Mouse (Mus musculus): ENCODE measurements around the gene Trip6. TPM values are rescaled to one million over a fixed set of nuclear protein-coding genes. Genes with fewer than 3 reads are reported as not detected.
A peak's percentile ranks its signal among the peaks of the same experiment; 100 is the strongest.

The Trip6 gene
- polyA plus RNA-seq, 1 experiment from 2014 or later, result 63.9 TPM

DNA sequence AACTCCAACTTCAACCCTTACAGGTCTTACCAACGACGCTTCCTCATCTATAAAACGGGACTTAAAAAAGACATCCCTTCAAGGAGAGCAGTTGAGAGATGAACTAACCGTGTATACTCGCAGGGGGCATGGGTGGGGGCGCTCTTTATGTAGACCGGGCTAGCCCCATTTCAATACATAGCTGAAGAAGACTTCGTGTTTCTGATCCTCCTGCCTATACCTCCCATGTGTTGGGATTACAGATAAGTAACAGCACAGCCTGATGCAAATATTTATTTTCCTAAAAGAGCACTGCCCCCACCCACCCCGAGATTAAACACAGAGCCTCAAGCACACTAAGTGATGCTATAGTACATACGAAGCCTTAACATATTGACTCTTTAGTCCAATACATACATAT is 20.1 kb upstream of the Trip6 start:
- peaks cover 25% of the 10 kb centered on the region for H3K4me1 ChIP-seq (replicated peaks)
- no peaks in the 10 kb centered on the region for H3K36me3 ChIP-seq
- H3K9ac ChIP-seq, result peak overlapping the region; percentile 77; the same call in 1 of the 2 replicates
- H3K4me3 ChIP-seq (replicated peaks), result peak overlapping the region; percentile 67
- peak overlapping the region; percentile 96 for H3K4me2 ChIP-seq (replicated peaks)
- no peaks in the 10 kb centered on the region for H3K9me3 ChIP-seq
- H3K27me3 ChIP-seq (replicated peaks), result no peaks in the 10 kb centered on the region
- ATAC-seq, result no peak
- WGBS, result 44% methylated on average over 10 of the region's 10 CpGs
- 0 out of 2 replicates have a peak overlapping the region, but pooled peaks have one; percentile 75 for H3K27ac ChIP-seq

GRCm38 (mm10) chr5:137333512-137334174 is 19.4 kb upstream of the Trip6 start, which contains the start of gene Slc12a9:
Gene Slc12a9, minus strand, starts transcription at chr5:137333597.
- Histone ChIP-seq H3K36me3 (no peaks in the 10 kb centered on the region), H3K4me2 (replicated peaks) (peak within 1 kb of the TSS; percentile 96), H3K27ac (peak within 1 kb of the TSS; percentile 75), H3K9me3 (no peaks in the 10 kb centered on the region), H3K4me1 (replicated peaks) (peaks cover 19% of the 10 kb centered on the region; the same call in 1 of the 2 replicates), H3K4me3 (replicated peaks) (peak within 1 kb of the TSS; percentile 67), H3K9ac (peak within 1 kb of the TSS; percentile 77), H3K27me3 (replicated peaks) (no peaks in the 10 kb centered on the region)
- under 1% methylated on average over 44 of the region's 44 CpGs for WGBS
- peak; percentile 91 for ATAC-seq

DNA sequence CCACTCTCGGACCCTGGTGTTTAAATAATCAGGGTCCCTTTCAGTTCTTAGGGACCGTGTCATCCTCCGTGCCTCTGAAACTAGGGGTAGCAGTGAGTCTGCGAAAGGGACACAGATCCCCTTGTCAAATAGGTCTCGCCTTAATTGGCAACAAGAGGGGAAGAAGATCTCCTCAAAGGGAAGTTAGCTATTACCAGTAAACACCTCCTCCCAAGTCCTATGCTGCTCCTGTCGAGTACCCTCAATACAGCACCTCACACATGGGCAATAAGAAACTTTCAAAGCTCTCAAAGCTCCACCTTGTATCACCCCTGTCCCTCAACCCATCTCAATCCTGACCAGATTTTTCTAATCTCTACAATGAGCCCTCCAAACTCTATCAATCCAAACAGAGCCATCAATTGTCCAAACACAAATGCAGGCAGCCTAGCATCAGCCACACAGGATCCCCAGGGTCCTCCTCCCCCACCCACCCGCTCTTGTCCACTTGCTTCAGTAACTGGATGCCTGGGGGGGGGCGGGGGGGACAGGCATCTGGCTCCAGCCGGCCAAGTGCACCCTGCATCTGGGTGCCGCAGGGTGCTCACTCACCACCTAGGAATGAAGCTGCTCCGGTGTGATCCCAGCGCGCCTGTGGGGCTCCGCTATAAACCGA is 18.8 kb upstream of the Trip6 start:
- Histone ChIP-seq H3K4me2 (replicated peaks) (peak overlapping the region; percentile 96), H3K27ac (peak overlapping the region; percentile 75; the same call in 1 of the 2 replicates), H3K9ac (peak overlapping the region; percentile 77), H3K27me3 (replicated peaks) (no peaks in the 10 kb centered on the region), H3K4me3 (replicated peaks) (peak overlapping the region; percentile 67), H3K36me3 (no peaks in the 10 kb centered on the region), H3K9me3 (no peaks in the 10 kb centered on the region), H3K4me1 (replicated peaks) (peaks cover 19% of the 10 kb centered on the region; the same call in 1 of the 2 replicates)
- ATAC-seq, result no peak; the same call in 1 of the 2 replicates
- 15% methylated on average over 15 of the region's 15 CpGs for WGBS

- 80% methylated on average over 7 of the region's 7 CpGs for WGBS
- 0 out of 2 replicates have a peak, but pooled peaks cover 12% of the 10 kb centered on the region for H3K4me1 ChIP-seq (replicated peaks)
- 0 out of 2 replicates have a peak, but pooled peaks cover 2% of the 10 kb centered on the region for H3K36me3 ChIP-seq
- H3K4me2 ChIP-seq (replicated peaks), result no peak overlapping the region
- H3K27me3 ChIP-seq (replicated peaks), result no peaks in the 10 kb centered on the region
- no peak overlapping the region for H3K4me3 ChIP-seq (replicated peaks)
- H3K27ac ChIP-seq, result no peak overlapping the region
- no peak for ATAC-seq
- H3K9ac ChIP-seq, result no peak overlapping the region
- no peaks in the 10 kb centered on the region for H3K9me3 ChIP-seq
These were observed 16.7 kb upstream of the Trip6 start for GRCm38 (mm10) chr5:137330910-137331309.

- Histone ChIP-seq H3K36me3 (0 out of 2 replicates have a peak, but pooled peaks cover 4% of the 10 kb centered on the region), H3K4me2 (replicated peaks) (no peak overlapping the region), H3K9me3 (no peaks in the 10 kb centered on the region), H3K27me3 (replicated peaks) (no peaks in the 10 kb centered on the region), H3K9ac (no peak overlapping the region), H3K4me3 (replicated peaks) (no peak overlapping the region), H3K4me1 (replicated peaks) (0 out of 2 replicates have a peak, but pooled peaks cover 5% of the 10 kb centered on the region), H3K27ac (no peak overlapping the region)
- no peak for ATAC-seq
- WGBS, result 88% methylated on average over 3 of the region's 3 CpGs
These were observed 6.8 kb upstream of the Trip6 start for GRCm38 (mm10) chr5:137320996-137321395.

- peak; percentile 64 for ATAC-seq
- H3K9ac ChIP-seq, result no peak overlapping the region
- peak overlapping the region; percentile 16; the same call in 1 of the 2 replicates for H3K4me2 ChIP-seq (replicated peaks)
- H3K4me3 ChIP-seq (replicated peaks), result no peak overlapping the region
- H3K4me1 ChIP-seq (replicated peaks), result peaks cover 20% of the 10 kb centered on the region
- no peaks in the 10 kb centered on the region for H3K9me3 ChIP-seq
- no peaks in the 10 kb centered on the region for H3K27me3 ChIP-seq (replicated peaks)
- 56% methylated on average over 1 of the region's 1 CpGs for WGBS
- 0 out of 2 replicates have a peak, but pooled peaks cover 4% of the 10 kb centered on the region for H3K36me3 ChIP-seq
- H3K27ac ChIP-seq, result 0 out of 2 replicates have a peak overlapping the region, but pooled peaks have one; percentile 8
These were observed 4.4 kb upstream of the Trip6 start for GRCm38 (mm10) chr5:137318570-137318969.

DNA sequence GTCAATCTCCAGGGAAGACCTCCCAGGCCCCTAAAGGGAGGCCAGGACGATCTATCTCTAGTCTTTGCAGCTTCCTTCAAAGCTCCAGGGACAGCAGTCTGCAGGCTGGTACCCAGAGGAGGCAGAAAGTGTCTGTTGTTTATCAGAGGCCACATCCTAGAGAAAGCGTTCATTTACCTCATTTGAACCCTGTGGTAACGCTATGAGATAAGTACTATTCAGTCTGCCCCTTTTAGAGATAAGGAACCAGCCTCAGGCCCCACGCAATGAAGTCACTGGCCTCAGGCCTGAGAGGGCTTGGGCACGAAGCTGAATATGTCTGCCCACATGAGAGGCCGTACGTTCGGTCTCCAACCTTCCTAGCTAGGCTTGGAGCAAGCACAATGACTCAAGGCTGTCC is 3.2 kb upstream of the Trip6 start:
- H3K9me3 ChIP-seq, result no peaks in the 10 kb centered on the region
- no peak for ATAC-seq
- H3K4me3 ChIP-seq (replicated peaks), result no peak overlapping the region
- H3K9ac ChIP-seq, result no peak overlapping the region
- no peak overlapping the region for H3K4me2 ChIP-seq (replicated peaks)
- H3K27ac ChIP-seq, result no peak overlapping the region
- 78% methylated on average over 8 of the region's 8 CpGs for WGBS
- peaks cover 30% of the 10 kb centered on the region for H3K4me1 ChIP-seq (replicated peaks)
- no peaks in the 10 kb centered on the region for H3K36me3 ChIP-seq
- H3K27me3 ChIP-seq (replicated peaks), result no peaks in the 10 kb centered on the region

DNA sequence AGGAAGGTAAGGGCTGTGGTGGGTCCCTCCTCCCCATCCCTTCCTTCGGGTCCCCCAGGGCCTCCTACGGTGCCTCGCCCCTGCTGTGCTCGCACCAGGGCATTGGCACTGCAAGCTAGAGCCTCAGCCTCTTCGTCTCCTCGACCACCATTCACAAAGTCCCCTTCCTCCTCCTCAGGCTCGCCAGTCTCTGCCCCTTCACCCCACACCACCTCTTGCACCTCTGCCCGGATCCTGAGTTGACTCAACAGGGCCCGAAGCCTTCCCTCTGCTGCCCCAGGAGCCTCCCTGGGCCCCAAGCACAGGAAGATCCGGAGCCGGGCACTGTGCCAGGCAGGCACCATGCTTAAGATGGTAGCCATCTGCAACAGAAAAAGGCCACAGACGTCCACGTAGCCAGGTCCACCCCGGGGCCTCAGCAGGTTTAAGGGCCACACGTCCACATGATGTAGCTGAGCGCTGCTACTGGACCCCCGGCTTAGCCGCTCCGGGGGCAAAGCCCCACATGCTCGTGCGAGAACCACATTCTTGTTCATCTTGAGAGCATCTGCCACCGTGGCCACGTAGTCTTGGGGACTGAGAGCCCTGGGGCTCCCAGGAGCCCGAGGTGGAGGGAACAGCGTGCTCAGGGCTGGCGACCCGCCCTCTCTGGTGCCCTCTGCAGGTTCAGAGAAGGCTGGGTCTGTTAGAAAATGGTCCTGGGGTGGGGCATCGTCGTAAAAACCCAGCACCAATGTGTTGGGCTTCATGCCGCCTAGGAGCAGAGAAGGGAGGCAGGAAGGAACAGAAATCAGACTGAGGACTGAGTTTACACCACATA is 1.1 kb upstream of the Trip6 start:
- no peaks in the 10 kb centered on the region for H3K27me3 ChIP-seq (replicated peaks)
- ATAC-seq, result no peak
- no peak overlapping the region for H3K4me3 ChIP-seq (replicated peaks)
- WGBS, result 42% methylated on average over 29 of the region's 30 CpGs
- H3K4me2 ChIP-seq (replicated peaks), result peak overlapping the region; percentile 78
- H3K27ac ChIP-seq, result peak overlapping the region; percentile 91
- peaks cover 6% of the 10 kb centered on the region; the same call in 1 of the 2 replicates for H3K36me3 ChIP-seq
- peak overlapping the region; percentile 72 for H3K9ac ChIP-seq
- peaks cover 37% of the 10 kb centered on the region for H3K4me1 ChIP-seq (replicated peaks)
- H3K9me3 ChIP-seq, result no peaks in the 10 kb centered on the region

GRCm38 (mm10) chr5:137313466-137314192 is 575 bp downstream of the Trip6 start:
- no peaks in the 10 kb centered on the region for H3K9me3 ChIP-seq
- H3K4me3 ChIP-seq (replicated peaks), result peak overlapping the region; percentile 64
- peak overlapping the region; percentile 91 for H3K27ac ChIP-seq
- H3K4me1 ChIP-seq (replicated peaks), result peaks cover 37% of the 10 kb centered on the region
- peak; percentile 52 for ATAC-seq
- WGBS, result 1% methylated on average over 22 of the region's 22 CpGs
- H3K27me3 ChIP-seq (replicated peaks), result no peaks in the 10 kb centered on the region
- H3K9ac ChIP-seq, result peak overlapping the region; percentile 72
- peak overlapping the region; percentile 78 for H3K4me2 ChIP-seq (replicated peaks)
- H3K36me3 ChIP-seq, result peaks cover 22% of the 10 kb centered on the region

DNA sequence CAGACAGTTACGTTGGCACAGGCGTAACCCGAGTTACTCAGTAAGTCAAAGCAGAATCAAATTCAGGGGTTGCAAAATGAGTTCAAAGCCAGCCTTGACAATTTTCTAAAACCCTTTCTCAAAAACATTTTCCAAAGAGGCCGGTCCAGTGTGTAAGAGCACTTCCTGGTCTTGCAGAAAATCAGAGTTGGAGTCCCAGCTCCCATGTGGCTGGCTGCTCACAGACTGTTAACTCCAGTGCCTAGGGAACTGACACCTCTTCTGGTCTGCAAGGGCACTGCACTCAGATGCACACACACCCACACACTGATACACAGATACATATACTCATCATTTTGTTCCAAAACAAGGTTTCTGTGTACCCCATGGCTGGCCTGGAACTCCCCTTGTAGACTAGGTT is 5.8 kb downstream of the Trip6 start:
- WGBS, result 96% methylated on average over 4 of the region's 4 CpGs
- peaks cover 28% of the 10 kb centered on the region for H3K36me3 ChIP-seq
- H3K4me1 ChIP-seq (replicated peaks), result peaks cover 42% of the 10 kb centered on the region
- H3K27ac ChIP-seq, result peak overlapping the region; percentile 95
- no peaks in the 10 kb centered on the region for H3K9me3 ChIP-seq
- no peaks in the 10 kb centered on the region for H3K27me3 ChIP-seq (replicated peaks)
- no peak for ATAC-seq
- H3K4me2 ChIP-seq (replicated peaks), result peak overlapping the region; percentile 67
- peak overlapping the region; percentile 91 for H3K4me3 ChIP-seq (replicated peaks)
- peak overlapping the region; percentile 96; the same call in 1 of the 2 replicates for H3K9ac ChIP-seq

GRCm38 (mm10) chr5:137307071-137307912 is 6.9 kb downstream of the Trip6 start, which contains the start of gene Srrt:
Gene Srrt, minus strand, starts transcription at chr5:137307674.
- peak; percentile 91 for ATAC-seq
- peak within 1 kb of the TSS; percentile 95 for H3K27ac ChIP-seq
- peak within 1 kb of the TSS; percentile 91 for H3K4me3 ChIP-seq (replicated peaks)
- H3K9me3 ChIP-seq, result no peaks in the 10 kb centered on the region
- peak within 1 kb of the TSS; percentile 96 for H3K9ac ChIP-seq
- H3K4me2 ChIP-seq (replicated peaks), result peak within 1 kb of the TSS; percentile 67
- peaks cover 35% of the 10 kb centered on the region for H3K36me3 ChIP-seq
- peaks cover 32% of the 10 kb centered on the region for H3K4me1 ChIP-seq (replicated peaks)
- WGBS, result under 1% methylated on average over 72 of the region's 72 CpGs
- no peaks in the 10 kb centered on the region for H3K27me3 ChIP-seq (replicated peaks)

Measured in intestine, embryonic 15.5 days (tissue).